Mouse (Mus musculus) heart, postnatal 0 days (tissue): ENCODE measurements around the gene Bcr.

Experiments used
- CTCF ChIP-seq: IDR thresholded peaks from 2 replicates; pipeline ENCODE4 v1.5.1; 2016; ENCODE audit warnings: antibody characterized with exemption, control low read depth, low read depth
- EP300 ChIP-seq: IDR thresholded peaks from 2 replicates; pipeline ENCODE4 v1.6.1; 2016; ENCODE audit warnings: antibody characterized with exemption, low read depth

DNA sequence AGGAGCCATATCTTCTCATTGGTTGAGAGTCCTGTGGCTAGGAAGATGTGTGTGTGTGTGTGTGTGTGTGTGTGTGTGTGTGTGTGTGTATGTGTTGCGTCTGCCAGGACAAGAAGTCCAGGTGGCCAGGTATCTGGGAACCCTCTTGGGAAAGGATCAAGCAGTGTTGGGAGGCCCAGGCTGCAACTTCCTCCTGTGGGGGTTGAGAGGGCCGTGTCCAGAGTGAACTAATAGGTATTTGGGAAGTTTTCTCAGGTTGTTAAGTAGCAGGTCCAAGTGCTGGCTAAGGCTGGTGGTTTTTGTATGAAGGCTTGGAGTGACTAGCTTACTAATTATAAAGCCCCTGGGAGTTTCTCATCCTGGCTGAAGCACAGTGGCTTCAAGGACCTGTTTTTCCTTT is 7.7 kb downstream of the Bcr start:
- no peak for TF ChIP-seq CTCF
- TF ChIP-seq EP300: no peak
